ENCODE assay signal across 34 mouse cellular contexts in the genomic region with DNA sequence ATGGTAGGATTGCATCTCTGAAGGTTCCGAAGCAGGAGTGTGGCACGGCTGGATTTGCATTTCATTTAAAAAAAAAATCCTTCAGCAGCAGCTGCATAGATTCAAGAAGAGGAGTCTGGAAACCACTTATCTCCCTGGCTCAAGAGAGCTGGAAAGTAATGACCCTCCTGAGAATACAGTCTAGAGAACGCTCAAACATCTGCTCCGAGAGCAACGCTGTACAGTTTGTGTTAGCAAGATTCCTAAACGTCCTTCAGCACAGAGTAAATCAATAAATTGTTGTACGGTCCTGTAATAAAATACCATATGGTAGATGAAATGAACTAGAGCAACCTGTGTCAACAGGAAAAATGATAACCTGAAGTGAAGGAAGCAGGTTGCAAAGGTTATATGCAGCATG. TPM values are rescaled to one million over a fixed set of nuclear protein-coding genes. Genes with fewer than 3 reads are reported as not detected.
DNase-seq lines count a peak whose midpoint lies in the region; ATAC-seq and TF ChIP-seq lines count a peak whose summit lies in the region.
"Had no signal": no experiment of that assay in that cellular context is flagged by ENCODE, and none has a peak within 500 bp of the region (broad histone marks: within the 10 kb centered on the region; RNA-seq: fewer than 3 reads in every experiment).

No protein-coding gene starts in this region.

- peak; percentile 69 for ATAC-seq in intestine, embryonic 15.5 days
- no peak for ATAC-seq in intestine, postnatal 0 days
- ATAC-seq in neural tube, embryonic 13.5 days (ENCODE audit: low read depth), result no peak
- no peak for ATAC-seq in neural tube, embryonic 15.5 days (ENCODE audit: low FRiP score)
- ATAC-seq: forebrain, embryonic 16.5 days; inflammation-experienced regulatory T-cells, adult 6 months; lung, postnatal 0 days had no signal

- intact Hi-C loops in heart, postnatal 25 days (cut with DNase I), result no loop called here

- H3K36me3 ChIP-seq in intestine, embryonic 15.5 days, result no peaks in the 10 kb centered on the region
- H3K36me3 ChIP-seq in intestine, postnatal 0 days (ENCODE audit: control insufficient read depth, insufficient read depth), result no peaks in the 10 kb centered on the region
- H3K36me3 ChIP-seq in neural tube, embryonic 13.5 days, result no peaks in the 10 kb centered on the region
- no peaks in the 10 kb centered on the region for H3K36me3 ChIP-seq in neural tube, embryonic 15.5 days
- H3K36me3 ChIP-seq: embryonic facial prominence, embryonic 13.5 days; heart, embryonic 13.5 days; limb, embryonic 15.5 days; liver, embryonic 13.5 days had no signal

- H3K27me3 ChIP-seq in intestine, embryonic 15.5 days (replicated peaks), result no peaks in the 10 kb centered on the region
- no peaks in the 10 kb centered on the region for H3K27me3 ChIP-seq in intestine, postnatal 0 days (replicated peaks; ENCODE audit: control insufficient read depth, insufficient read depth, low read length)
- H3K27me3 ChIP-seq in neural tube, embryonic 13.5 days, result no peaks in the 10 kb centered on the region
- H3K27me3 ChIP-seq in neural tube, embryonic 15.5 days (replicated peaks), result no peaks in the 10 kb centered on the region
- no peaks in the 10 kb centered on the region for H3K27me3 ChIP-seq in cerebellum, adult 2 months (ENCODE audit: control insufficient read depth, insufficient read depth, low read length)
- H3K27me3 ChIP-seq: embryonic facial prominence, embryonic 13.5 days; limb, embryonic 15.5 days had no signal

- WGBS in intestine, embryonic 15.5 days, result 31% methylated on average over 7 of the region's 7 CpGs
- 25% methylated on average over 7 of the region's 7 CpGs for WGBS in intestine, postnatal 0 days
- 53% methylated on average over 7 of the region's 7 CpGs for WGBS in neural tube, embryonic 13.5 days
- WGBS in neural tube, embryonic 15.5 days, result 45% methylated on average over 7 of the region's 7 CpGs
- 73% methylated on average over 7 of the region's 7 CpGs for WGBS in cerebellum, adult 2 months

- H3K27ac ChIP-seq in intestine, embryonic 15.5 days, result no peak overlapping the region
- H3K27ac ChIP-seq in intestine, postnatal 0 days (ENCODE audit: low read depth, low read length), result no peak overlapping the region
- H3K27ac ChIP-seq in neural tube, embryonic 13.5 days (replicated peaks), result 0 out of 2 replicates have a peak overlapping the region, but pooled peaks have one; percentile 24
- H3K27ac ChIP-seq in neural tube, embryonic 15.5 days (replicated peaks), result no peak overlapping the region
- H3K27ac ChIP-seq in cerebellum, adult 2 months (ENCODE audit: insufficient read depth, low read length), result no peak overlapping the region
- H3K27ac ChIP-seq: embryonic facial prominence, embryonic 13.5 days; gastrocnemius, adult 2 months; heart, embryonic 13.5 days; hindbrain, embryonic 14.5 days; layer of hippocampus, adult 2 months; left cerebral cortex, adult 2 months; limb, embryonic 15.5 days; liver, embryonic 13.5 days had no signal

- no peaks in the 10 kb centered on the region for H3K9me3 ChIP-seq in intestine, embryonic 15.5 days
- no peaks in the 10 kb centered on the region for H3K9me3 ChIP-seq in intestine, postnatal 0 days (ENCODE audit: control insufficient read depth)
- no peaks in the 10 kb centered on the region for H3K9me3 ChIP-seq in neural tube, embryonic 13.5 days
- H3K9me3 ChIP-seq in neural tube, embryonic 15.5 days (replicated peaks), result no peaks in the 10 kb centered on the region
- H3K9me3 ChIP-seq: embryonic facial prominence, embryonic 13.5 days; heart, embryonic 13.5 days; limb, embryonic 15.5 days; liver, embryonic 13.5 days; megakaryocyte, embryonic 14.5 days had no signal

- H3K9ac ChIP-seq in intestine, embryonic 15.5 days, result no peak overlapping the region
- no peak overlapping the region for H3K9ac ChIP-seq in intestine, postnatal 0 days (ENCODE audit: low read depth, low read length)
- H3K9ac ChIP-seq in neural tube, embryonic 13.5 days, result no peak overlapping the region
- no peak overlapping the region for H3K9ac ChIP-seq in neural tube, embryonic 15.5 days (replicated peaks)
- H3K9ac ChIP-seq: embryonic facial prominence, embryonic 13.5 days; heart, embryonic 13.5 days; hindbrain, embryonic 14.5 days; limb, embryonic 15.5 days; liver, embryonic 13.5 days had no signal

- H3K4me2 ChIP-seq in intestine, embryonic 15.5 days (replicated peaks), result no peak overlapping the region
- no peak overlapping the region for H3K4me2 ChIP-seq in intestine, postnatal 0 days (replicated peaks; ENCODE audit: low read depth)
- H3K4me2 ChIP-seq in neural tube, embryonic 13.5 days, result no peak overlapping the region
- H3K4me2 ChIP-seq in neural tube, embryonic 15.5 days, result no peak overlapping the region
- H3K4me2 ChIP-seq: embryonic facial prominence, embryonic 13.5 days; heart, embryonic 13.5 days; hindbrain, embryonic 14.5 days; limb, embryonic 15.5 days; liver, embryonic 13.5 days had no signal

- no peak for TF ChIP-seq POLR2A in cerebellum, adult 2 months (IDR thresholded peaks at IDR 0.05; ENCODE audit: borderline replicate concordance, insufficient read depth, low read length)

- no peak overlapping the region for H3K4me3 ChIP-seq in intestine, embryonic 15.5 days (replicated peaks)
- H3K4me3 ChIP-seq in intestine, postnatal 0 days (ENCODE audit: low read depth, low read length), result no peak overlapping the region
- no peak overlapping the region for H3K4me3 ChIP-seq in neural tube, embryonic 13.5 days
- H3K4me3 ChIP-seq in neural tube, embryonic 15.5 days (replicated peaks), result no peak overlapping the region
- no peak overlapping the region for H3K4me3 ChIP-seq in cerebellum, adult 2 months (replicated peaks; ENCODE audit: insufficient read depth, low read depth, low read length)
- H3K4me3 ChIP-seq: embryonic facial prominence, embryonic 13.5 days; erythroblast, embryonic 14.5 days; gastrocnemius, adult 2 months; heart, embryonic 13.5 days; layer of hippocampus, adult 2 months; left cerebral cortex, adult 2 months; limb, embryonic 15.5 days; liver, embryonic 13.5 days; megakaryocyte, embryonic 14.5 days had no signal

- TF ChIP-seq CTCF in intestine, postnatal 0 days (IDR thresholded peaks at IDR 0.05; ENCODE audit: low read depth), result no peak
- no peak for TF ChIP-seq CTCF in cerebellum, adult 2 months (IDR thresholded peaks at IDR 0.05; ENCODE audit: borderline replicate concordance, insufficient read depth, low read depth, low read length)

- peak; percentile 29 to 30 for DNase-seq in heart, adult 18-20 months
- DNase-seq in heart, postnatal 25 days (ENCODE audit: low spot score), result no peak
- peak; percentile 25 for DNase-seq in heart, postnatal 4 days
- no peak for DNase-seq in cerebellum, adult 2 months
- DNase-seq: adrenal gland, postnatal 14 days; cerebellum, adult 11 months; cerebellum, adult 9-11 months; embryo, embryonic 11 days; gastrocnemius, adult 2 months; gastrocnemius, postnatal 36 days; kidney, adult 8-10 months; kidney, postnatal 14 days; liver, embryonic 13.5 days; lung, adult 18-20 months; lung, postnatal 4 days; midbrain, embryonic 14.5 days; right cerebral cortex, postnatal 14 days; thymus, adult 2 months; thymus, postnatal 36 days had no signal

- H3K4me1 ChIP-seq in intestine, embryonic 15.5 days (replicated peaks), result no peaks in the 10 kb centered on the region
- no peaks in the 10 kb centered on the region for H3K4me1 ChIP-seq in intestine, postnatal 0 days (replicated peaks; ENCODE audit: control insufficient read depth, insufficient read depth, low read length)
- peaks cover 6% of the 10 kb centered on the region; the same call in 1 of the 2 replicates for H3K4me1 ChIP-seq in neural tube, embryonic 13.5 days (replicated peaks)
- H3K4me1 ChIP-seq in neural tube, embryonic 15.5 days, result 0 out of 2 replicates have a peak, but pooled peaks cover 3% of the 10 kb centered on the region
- no peaks in the 10 kb centered on the region for H3K4me1 ChIP-seq in cerebellum, adult 2 months (ENCODE audit: control insufficient read depth, insufficient read depth, low read length)
- H3K4me1 ChIP-seq: embryonic facial prominence, embryonic 13.5 days; heart, embryonic 13.5 days; liver, embryonic 13.5 days; megakaryocyte, embryonic 14.5 days had no signal

RNA-seq across cellular contexts. Expression of a gene that starts 35.0 kb away (rescaled TPM):
- total RNA-seq in heart, adult 18-20 months (2021), result 100 to 1,000 TPM; 188 to 203 TPM
- total RNA-seq in heart, postnatal 25 days (2021), result 100 to 1,000 TPM; 187 to 193 TPM
- polyA plus RNA-seq in intestine, embryonic 15.5 days (2015; fragmentation: Nextera tagmentation; extraction: Ambion mirVana), result 40.8 and 54.5 TPM in 2 replicates
- 33.7 and 35.5 TPM in 2 replicates for polyA plus RNA-seq in intestine, postnatal 0 days (2015; fragmentation: Nextera tagmentation; extraction: Ambion mirVana)
- polyA plus RNA-seq in neural tube, embryonic 13.5 days (2015; fragmentation: Nextera tagmentation; extraction: Ambion mirVana), result 64.6 and 73.2 TPM in 2 replicates
- polyA plus RNA-seq in neural tube, embryonic 15.5 days (2015; fragmentation: Nextera tagmentation; extraction: Ambion mirVana), result 59.1 and 64.5 TPM in 2 replicates
- 100 to 1,000 TPM; 154 to 156 TPM for total RNA-seq in heart, postnatal 4 days (2021)
- 60.7 and 62.0 TPM in 2 replicates for polyA plus RNA-seq in cerebellum, adult 2 months (2012; rRNA removed)

RNA-seq across cellular contexts. Expression of a gene that starts 42.8 kb away (rescaled TPM):
- total RNA-seq in heart, adult 18-20 months (2021), result 10 to 100 TPM in 1 of 2 experiments, 1 to 10 TPM in 1; 9.4 to 10.3 TPM
- 10 to 100 TPM; 10.1 TPM for total RNA-seq in heart, postnatal 25 days (2021)
- 10.3 and 12.4 TPM in 2 replicates for polyA plus RNA-seq in intestine, embryonic 15.5 days (2015; fragmentation: Nextera tagmentation; extraction: Ambion mirVana)
- polyA plus RNA-seq in intestine, postnatal 0 days (2015; fragmentation: Nextera tagmentation; extraction: Ambion mirVana), result 6.4 and 7.8 TPM in 2 replicates
- polyA plus RNA-seq in neural tube, embryonic 13.5 days (2015; fragmentation: Nextera tagmentation; extraction: Ambion mirVana), result 19.1 and 19.3 TPM in 2 replicates
- polyA plus RNA-seq in neural tube, embryonic 15.5 days (2015; fragmentation: Nextera tagmentation; extraction: Ambion mirVana), result 17.1 and 18.1 TPM in 2 replicates
- 1 to 10 TPM; 6.9 to 7.0 TPM for total RNA-seq in heart, postnatal 4 days (2021)
- 16.0 and 16.3 TPM in 2 replicates for polyA plus RNA-seq in cerebellum, adult 2 months (2012; rRNA removed)

Comparison
In these comparisons a context has a peak if more than half of its experiments do, and no peak if none do; other contexts are left out.
1. DNase-seq: peak in heart, adult 18-20 months (2 of 2) and heart, postnatal 4 days (single experiment); none in heart, postnatal 25 days (single experiment) and cerebellum, adult 2 months (0 of 2).